8 mouse cellular contexts compared by ENCODE assay signal in genomic region chr8:71612141-71612540, GRCm38 (mm10). TPM values are rescaled to one million over a fixed set of nuclear protein-coding genes. Genes with fewer than 3 reads are reported as not detected.
DNase-seq lines count a peak whose midpoint lies in the region; ATAC-seq and TF ChIP-seq lines count a peak whose summit lies in the region.

No protein-coding gene starts in this region.

- peaks cover 8 to 10% of the 10 kb centered on the region in 2 experiments for H3K4me1 ChIP-seq in heart, embryonic 14.5 days (ENCODE audit: control insufficient read depth in 2 of 2, insufficient read depth in 2 of 2, low read length in 2 of 2)
- H3K4me1 ChIP-seq in G1E (ENCODE audit: insufficient read depth, low read depth, low read length) = peaks cover 43% of the 10 kb centered on the region
- H3K4me1 ChIP-seq in hindbrain, embryonic 12.5 days = peaks cover 13% of the 10 kb centered on the region
- peaks cover 14% of the 10 kb centered on the region for H3K4me1 ChIP-seq in midbrain, embryonic 12.5 days

- H3K4me2 ChIP-seq in heart, embryonic 14.5 days (ENCODE audit: low read length) = peak overlapping the region; percentile 70
- peak overlapping the region; percentile 83 for H3K4me2 ChIP-seq in hindbrain, embryonic 12.5 days (replicated peaks)
- H3K4me2 ChIP-seq in midbrain, embryonic 12.5 days (replicated peaks) = peak overlapping the region; percentile 84

- peaks cover 44% of the 10 kb centered on the region for H3K36me3 ChIP-seq in heart, embryonic 14.5 days (ENCODE audit: control insufficient read depth, insufficient read depth, low read length)
- H3K36me3 ChIP-seq in G1E (replicated peaks) = peaks cover 70% of the 10 kb centered on the region
- H3K36me3 ChIP-seq in hindbrain, embryonic 12.5 days = peaks cover 34% of the 10 kb centered on the region
- H3K36me3 ChIP-seq in midbrain, embryonic 12.5 days = peaks cover 30% of the 10 kb centered on the region

- no peaks in the 10 kb centered on the region for H3K9me3 ChIP-seq in heart, embryonic 14.5 days (ENCODE audit: control insufficient read depth, low read length)
- H3K9me3 ChIP-seq in G1E (replicated peaks) = no peaks in the 10 kb centered on the region
- no peaks in the 10 kb centered on the region for H3K9me3 ChIP-seq in hindbrain, embryonic 12.5 days (replicated peaks)
- no peaks in the 10 kb centered on the region for H3K9me3 ChIP-seq in midbrain, embryonic 12.5 days

- intact Hi-C loops in heart, postnatal 25 days (cut with DNase I) = no loop called here
- intact Hi-C loops in left cerebral cortex, postnatal 14 days (cut with DNase I) = no loop called here

- H3K4me3 ChIP-seq in heart, embryonic 14.5 days (ENCODE audit: control insufficient read depth in 1 of 2, insufficient read depth in 1 of 2, low read depth in 1 of 2, low read length in 2 of 2) = peak overlapping the region; percentile 77 to 79
- H3K4me3 ChIP-seq in G1E (ENCODE audit: low read depth, low read length) = peak overlapping the region; percentile 99
- H3K4me3 ChIP-seq in hindbrain, embryonic 12.5 days = peak overlapping the region; percentile 81
- H3K4me3 ChIP-seq in midbrain, embryonic 12.5 days = peak overlapping the region; percentile 95

- H3K9ac ChIP-seq in heart, embryonic 14.5 days (ENCODE audit: low read length) = peak overlapping the region; percentile 86
- H3K9ac ChIP-seq in hindbrain, embryonic 12.5 days = peak overlapping the region; percentile 88
- peak overlapping the region; percentile 93 for H3K9ac ChIP-seq in midbrain, embryonic 12.5 days (replicated peaks)

- no peak for ATAC-seq in heart, embryonic 14.5 days (ENCODE audit: insufficient number of reproducible peaks, insufficient read depth, low FRiP score, low read depth)
- no peak for ATAC-seq in G1E (ENCODE audit: extremely low read depth, insufficient number of reproducible peaks, low FRiP score, poor library complexity, severe bottlenecking)
- ATAC-seq in hindbrain, embryonic 12.5 days (ENCODE audit: low FRiP score) = no peak
- ATAC-seq in midbrain, embryonic 12.5 days (ENCODE audit: low FRiP score, low read depth) = no peak

- no peaks in the 10 kb centered on the region for H3K27me3 ChIP-seq in heart, embryonic 14.5 days (ENCODE audit: control insufficient read depth, insufficient read depth, low read length)
- no peaks in the 10 kb centered on the region for H3K27me3 ChIP-seq in G1E (ENCODE audit: insufficient read depth, low read length)
- H3K27me3 ChIP-seq in hindbrain, embryonic 12.5 days = no peaks in the 10 kb centered on the region
- H3K27me3 ChIP-seq in midbrain, embryonic 12.5 days = no peaks in the 10 kb centered on the region

- 35% methylated on average over 5 of the region's 5 CpGs for WGBS in heart, embryonic 14.5 days
- WGBS in hindbrain, embryonic 12.5 days = 58% methylated on average over 5 of the region's 5 CpGs
- 40% methylated on average over 5 of the region's 5 CpGs for WGBS in midbrain, embryonic 12.5 days

- no peak overlapping the region for H3K27ac ChIP-seq in heart, embryonic 14.5 days (replicated peaks in 1 of 2; ENCODE audit: control insufficient read depth in 1 of 2, insufficient read depth in 1 of 2, low read depth in 2 of 2, low read length in 2 of 2)
- no peak overlapping the region for H3K27ac ChIP-seq in hindbrain, embryonic 12.5 days
- no peak overlapping the region for H3K27ac ChIP-seq in midbrain, embryonic 12.5 days (replicated peaks)

- TF ChIP-seq CTCF in G1E (IDR thresholded peaks at IDR 0.05; ENCODE audit: low read depth, low read length) = no peak

- DNase-seq in heart, postnatal 25 days (ENCODE audit: low spot score) = no peak
- no peak for DNase-seq in G1E (ENCODE audit: low spot score)
- no peak for DNase-seq in ovary, postnatal 36 days (ENCODE audit: low spot score)
- DNase-seq in left cerebral cortex, postnatal 14 days (ENCODE audit: low spot score in 2 of 2) = no peak
- no peak for DNase-seq in layer of hippocampus, adult 11-12 months (ENCODE audit: low spot score)

RNA-seq across cellular contexts. Expression of gene Colgalt1, which starts 1.3 kb away (rescaled TPM):
- polyA plus RNA-seq in heart, embryonic 14.5 days (2014; fragmentation: Nextera tagmentation; extraction: Ambion mirVana) = 58.1 and 61.6 TPM in 2 replicates
- 10 to 100 TPM; 41.3 to 43.1 TPM for total RNA-seq in heart, postnatal 25 days (2021)
- total RNA-seq in G1E (2014; fragmentation: Nextera tagmentation) (35.7 and 38.7 TPM in 2 replicates), G1E (2017) (30.5 and 42.4 TPM in 2 replicates)
- polyA plus RNA-seq in G1E (2012) = 37.6 and 42.6 TPM in 2 replicates
- polyA plus RNA-seq in hindbrain, embryonic 12.5 days (2016; fragmentation: Nextera tagmentation; extraction: Ambion mirVana) = 63.7 and 65.9 TPM in 2 replicates
- polyA plus RNA-seq in midbrain, embryonic 12.5 days (2016; fragmentation: Nextera tagmentation; extraction: Ambion mirVana) = 52.1 and 56.2 TPM in 2 replicates
- 10 to 100 TPM; 59.4 to 64.7 TPM for total RNA-seq in left cerebral cortex, postnatal 14 days (2021)

RNA-seq across cellular contexts. Expression of gene Fam129c, which starts 14.7 kb away (rescaled TPM):
- 1.4 and 1.5 TPM in 2 replicates for polyA plus RNA-seq in heart, embryonic 14.5 days (2014; fragmentation: Nextera tagmentation; extraction: Ambion mirVana)
- total RNA-seq in heart, postnatal 25 days (2021) = 1 to 10 TPM in 1 of 2 experiments, under 1 TPM in 1; 0.81 to 1.5 TPM
- 8.3 and 11.4 TPM in 2 replicates for total RNA-seq in G1E (2014; fragmentation: Nextera tagmentation)
- 6.6 and 7.0 TPM in 2 replicates for total RNA-seq in G1E (2017)
- polyA plus RNA-seq in G1E (2012) = 8.1 and 10.4 TPM in 2 replicates
- 5.3 and 6.3 TPM in 2 replicates for polyA plus RNA-seq in hindbrain, embryonic 12.5 days (2016; fragmentation: Nextera tagmentation; extraction: Ambion mirVana)
- 6.5 and 6.9 TPM in 2 replicates for polyA plus RNA-seq in midbrain, embryonic 12.5 days (2016; fragmentation: Nextera tagmentation; extraction: Ambion mirVana)
- total RNA-seq in left cerebral cortex, postnatal 14 days (2021) = 1 to 10 TPM; 3.3 TPM

RNA-seq across cellular contexts. Expression of gene Pgls, which starts 20.2 kb away (rescaled TPM):
- polyA plus RNA-seq in heart, embryonic 14.5 days (2014; fragmentation: Nextera tagmentation; extraction: Ambion mirVana) = 199 and 201 TPM in 2 replicates
- total RNA-seq in heart, postnatal 25 days (2021) = 10 to 100 TPM; 68.1 to 75.9 TPM
- total RNA-seq in G1E (2014; fragmentation: Nextera tagmentation) (39.7 and 47.5 TPM in 2 replicates), G1E (2017) (87.2 and 140 TPM in 2 replicates)
- 331 and 360 TPM in 2 replicates for polyA plus RNA-seq in G1E (2012)
- polyA plus RNA-seq in hindbrain, embryonic 12.5 days (2016; fragmentation: Nextera tagmentation; extraction: Ambion mirVana) = 197 and 202 TPM in 2 replicates
- polyA plus RNA-seq in midbrain, embryonic 12.5 days (2016; fragmentation: Nextera tagmentation; extraction: Ambion mirVana) = 215 and 216 TPM in 2 replicates
- 10 to 100 TPM; 54.4 to 55.4 TPM for total RNA-seq in left cerebral cortex, postnatal 14 days (2021)

RNA-seq across cellular contexts. Expression of gene Slc27a1, which starts 43.5 kb away (rescaled TPM):
- 14.6 and 15.3 TPM in 2 replicates for polyA plus RNA-seq in heart, embryonic 14.5 days (2014; fragmentation: Nextera tagmentation; extraction: Ambion mirVana)
- 100 to 1,000 TPM; 140 to 143 TPM for total RNA-seq in heart, postnatal 25 days (2021)
- total RNA-seq in G1E (2014; fragmentation: Nextera tagmentation) (not detected in 2 replicates), G1E (2017) (0.12 and 0.33 TPM in 2 replicates)
- polyA plus RNA-seq in G1E (2012) = not detected in 2 replicates
- polyA plus RNA-seq in hindbrain, embryonic 12.5 days (2016; fragmentation: Nextera tagmentation; extraction: Ambion mirVana) = 51.3 and 54.8 TPM in 2 replicates
- polyA plus RNA-seq in midbrain, embryonic 12.5 days (2016; fragmentation: Nextera tagmentation; extraction: Ambion mirVana) = 38.4 and 44.4 TPM in 2 replicates
- 10 to 100 TPM; 82.0 to 84.3 TPM for total RNA-seq in left cerebral cortex, postnatal 14 days (2021)

RNA-seq across cellular contexts. Expression of gene Nxnl1, which starts 45.7 kb away (rescaled TPM):
- polyA plus RNA-seq in heart, embryonic 14.5 days (2014; fragmentation: Nextera tagmentation; extraction: Ambion mirVana) = not detected in 2 replicates
- under 1 TPM; 0.14 to 0.31 TPM for total RNA-seq in heart, postnatal 25 days (2021)
- total RNA-seq in G1E (2014; fragmentation: Nextera tagmentation) = not detected in 2 replicates
- not detected in 2 replicates for total RNA-seq in G1E (2017)
- polyA plus RNA-seq in G1E (2012) = not detected in 2 replicates
- not detected in 2 replicates for polyA plus RNA-seq in hindbrain, embryonic 12.5 days (2016; fragmentation: Nextera tagmentation; extraction: Ambion mirVana)
- not detected in 2 replicates for polyA plus RNA-seq in midbrain, embryonic 12.5 days (2016; fragmentation: Nextera tagmentation; extraction: Ambion mirVana)
- under 1 TPM in 1 of 2 experiments, not detected in 1; 0.15 TPM for total RNA-seq in left cerebral cortex, postnatal 14 days (2021)
